Mouse (Mus musculus): ENCODE results near the gene Rgn. TPM values are rescaled to one million over a fixed set of nuclear protein-coding genes. Genes with fewer than 3 reads are reported as not detected.

Gene Rgn
- total and polyA plus RNA-seq, 3 experiments, result not detected

DNA sequence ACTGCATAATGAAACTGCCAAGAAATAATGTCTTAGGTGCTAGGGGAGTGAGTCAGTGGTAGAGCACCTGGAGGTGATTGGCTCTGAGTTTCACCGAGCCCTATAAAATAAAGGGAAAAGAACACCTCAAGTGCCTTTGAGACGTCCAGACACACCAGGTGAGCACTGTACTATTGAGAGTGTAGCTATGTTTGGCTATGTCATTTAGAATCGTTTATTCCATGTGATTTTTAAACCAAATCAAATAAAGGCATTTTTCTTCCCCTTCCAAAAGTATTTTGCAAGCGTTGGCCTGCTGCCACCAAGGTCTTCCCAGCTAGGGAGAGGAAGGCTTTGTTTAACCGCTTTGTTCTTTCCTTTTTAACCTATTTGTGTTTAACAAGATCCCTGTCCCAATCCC is 2.0 kb upstream of the Rgn start:
- Histone ChIP-seq H3K27ac (ENCODE audit: control insufficient read depth, low read depth, low read length) (no peak overlapping the region), H3K4me1 (ENCODE audit: control insufficient read depth in 1 of 2, insufficient read depth in 2 of 2, low read length in 2 of 2) (no peaks in the 10 kb centered on the region), H3K4me3 (ENCODE audit: control insufficient read depth in 1 of 2, insufficient read depth in 1 of 2, low read depth in 2 of 2, low read length in 2 of 2) (no peak overlapping the region), H3K9me3 (replicated peaks; ENCODE audit: insufficient read depth, low read length) (no peaks in the 10 kb centered on the region), H3K36me3 (ENCODE audit: control insufficient read depth in 1 of 2, insufficient read depth in 2 of 2, low read length in 2 of 2) (no peaks in the 10 kb centered on the region), H3K79me2 (ENCODE audit: control insufficient read depth, insufficient read depth, low read length, poor library complexity) (no peaks in the 10 kb centered on the region), H3K9ac (ENCODE audit: control insufficient read depth, low read depth, low read length, poor library complexity, severe bottlenecking) (no peak overlapping the region), H3K27me3 (ENCODE audit: control insufficient read depth in 1 of 2, insufficient read depth in 2 of 2, low read length in 2 of 2) (peaks cover 0 to 2% of the 10 kb centered on the region in 2 experiments; a peak in 2 of 4 replicates)
- no peak for TF ChIP-seq GABPA (IDR thresholded peaks at IDR 0.05; ENCODE audit: low read depth, low read length)
- TF ChIP-seq ZNF384 (IDR thresholded peaks at IDR 0.05; ENCODE audit: low read depth, low read length), result no peak
- TF ChIP-seq TCF12 (IDR thresholded peaks at IDR 0.05; ENCODE audit: low read depth, low read length), result no peak
- TF ChIP-seq GATA1 (IDR thresholded peaks at IDR 0.05; ENCODE audit: low read depth, low read length), result no peak
- TF ChIP-seq POLR2A (IDR thresholded peaks at IDR 0.05; ENCODE audit: control insufficient read depth in 1 of 2, insufficient read depth in 1 of 2, low read depth in 1 of 2, low read length in 2 of 2, poor library complexity in 1 of 2), result no peak
- no peak for TF ChIP-seq ZMIZ1 (IDR thresholded peaks at IDR 0.05; ENCODE audit: low read depth, low read length)
- TF ChIP-seq POLR2AphosphoS5 (IDR thresholded peaks at IDR 0.05; ENCODE audit: borderline replicate concordance, low read depth, low read length), result no peak
- no peak for TF ChIP-seq KAT2A (conservative IDR thresholded peaks at IDR 0.05; ENCODE audit: low read depth, low read length)
- no peak for TF ChIP-seq MAX (IDR thresholded peaks at IDR 0.05; ENCODE audit: low read length)
- no peak for TF ChIP-seq ZKSCAN1 (IDR thresholded peaks at IDR 0.05; ENCODE audit: low read depth, low read length)
- DNase-seq (ENCODE audit: low read depth, low spot score), result no peak

DNA sequence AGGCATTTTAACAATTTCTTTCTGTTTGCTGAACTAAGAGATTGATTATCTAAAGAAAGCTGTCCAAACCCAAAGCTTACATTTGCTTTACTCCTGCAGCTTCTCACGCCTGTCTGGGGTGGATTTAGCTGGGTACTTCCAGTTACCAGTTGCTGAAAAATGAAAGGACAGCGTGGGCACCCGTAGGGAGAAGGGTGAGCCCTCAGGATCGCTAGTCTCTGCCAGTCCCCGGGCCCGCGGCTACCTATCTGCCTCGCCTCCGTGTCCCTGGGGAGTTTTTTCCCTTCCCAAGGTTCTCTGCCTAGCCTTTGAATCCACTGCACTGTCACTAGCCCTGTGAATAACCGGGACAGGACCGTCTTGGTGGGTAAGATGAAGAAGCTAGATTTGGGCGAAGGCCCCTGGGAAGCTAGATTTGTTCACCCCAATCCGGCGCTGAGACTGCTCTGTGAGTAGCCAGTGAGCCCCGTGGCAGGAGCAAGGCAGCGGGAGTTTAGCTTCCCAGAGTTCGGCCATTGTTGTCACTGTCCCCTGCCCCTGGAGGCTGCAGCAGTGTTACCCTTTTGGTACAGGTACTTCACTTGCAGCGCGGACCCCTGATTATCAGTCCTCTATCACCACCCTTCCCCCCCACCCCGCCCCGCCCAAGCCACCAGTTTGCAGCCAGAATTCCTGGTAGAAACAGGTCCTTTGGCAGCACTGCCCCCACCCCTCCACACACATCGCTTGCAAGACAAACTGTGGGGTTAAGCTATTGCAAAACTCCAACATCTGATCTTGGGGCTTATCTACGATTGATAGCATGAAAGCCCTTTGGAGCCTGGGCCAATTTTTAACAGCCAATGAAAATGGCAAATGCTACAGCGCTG is 1.3 kb upstream of the Rgn start:
- no peak for TF ChIP-seq CHD2 (IDR thresholded peaks at IDR 0.05; ENCODE audit: low read length)
- no peak for TF ChIP-seq UBTF (IDR thresholded peaks at IDR 0.05; ENCODE audit: borderline replicate concordance, insufficient read depth, low read depth, low read length)
- TF ChIP-seq MYC (IDR thresholded peaks at IDR 0.05; ENCODE audit: low read depth, low read length), result no peak
- no peak for TF ChIP-seq RAD21 (IDR thresholded peaks at IDR 0.05; ENCODE audit: low read depth, low read length)
- TF ChIP-seq E2F4 (IDR thresholded peaks at IDR 0.05; ENCODE audit: borderline replicate concordance, low read depth, low read length), result no peak
- no peak for TF ChIP-seq RCOR1 (IDR thresholded peaks at IDR 0.05; ENCODE audit: low read depth, low read length)
- no peak for TF ChIP-seq MEF2A (IDR thresholded peaks at IDR 0.05; ENCODE audit: extremely low read depth, insufficient replicate concordance, low read depth, low read length, poor library complexity, severe bottlenecking)
- TF ChIP-seq USF1 (IDR thresholded peaks at IDR 0.05; ENCODE audit: low read depth, low read length), result no peak
- no peak for TF ChIP-seq MAFK (IDR thresholded peaks at IDR 0.05; ENCODE audit: borderline replicate concordance, low read depth, low read length)
- no peak for TF ChIP-seq USF2 (IDR thresholded peaks at IDR 0.05; ENCODE audit: borderline replicate concordance in 1 of 2, insufficient read depth in 1 of 2, low read depth in 1 of 2, low read length in 2 of 2)
- no peak for TF ChIP-seq ZMIZ1 (IDR thresholded peaks at IDR 0.05; ENCODE audit: low read depth, low read length)
- Histone ChIP-seq H3K4me1 (ENCODE audit: control insufficient read depth in 1 of 2, insufficient read depth in 2 of 2, low read length in 2 of 2) (no peaks in the 10 kb centered on the region), H3K9ac (ENCODE audit: control insufficient read depth, low read depth, low read length, poor library complexity, severe bottlenecking) (no peak overlapping the region), H3K79me2 (ENCODE audit: control insufficient read depth, insufficient read depth, low read length, poor library complexity) (no peaks in the 10 kb centered on the region), H3K27ac (ENCODE audit: control insufficient read depth, low read depth, low read length) (no peak overlapping the region), H3K9me3 (replicated peaks; ENCODE audit: insufficient read depth, low read length) (no peaks in the 10 kb centered on the region), H3K4me3 (ENCODE audit: control insufficient read depth in 1 of 2, insufficient read depth in 1 of 2, low read depth in 2 of 2, low read length in 2 of 2) (no peak overlapping the region), H3K27me3 (ENCODE audit: control insufficient read depth in 1 of 2, insufficient read depth in 2 of 2, low read length in 2 of 2) (peaks cover 0 to 2% of the 10 kb centered on the region in 2 experiments; a peak in 2 of 4 replicates), H3K36me3 (ENCODE audit: control insufficient read depth in 1 of 2, insufficient read depth in 2 of 2, low read length in 2 of 2) (no peaks in the 10 kb centered on the region)
- no peak for DNase-seq (ENCODE audit: low read depth, low spot score)
